Mouse (Mus musculus): Measurements from ENCODE around the gene Kifc3.

- no peak for TF ChIP-seq CTCF (IDR thresholded peaks at IDR 0.05; ENCODE audit: low read depth)
- TF ChIP-seq EP300 (IDR thresholded peaks at IDR 0.05; ENCODE audit: low read depth), result no peak
These were observed 62.1 kb downstream of the Kifc3 start for GRCm38 (mm10) chr8:95140555-95140954.

Measured in heart, postnatal 0 days (tissue).